Mouse (Mus musculus) bone marrow, adult 2 months (tissue): ENCODE results near the gene Col8a2.

Source experiments
- CTCF ChIP-seq: fragments of 200-500 bp; IDR thresholded peaks from 2 replicates; pipeline ENCODE4 v1.5.1; 2011; ENCODE audit warnings: low read length, control low read depth; ENCODE audit not compliant: control insufficient read depth, insufficient read depth
- POLR2A ChIP-seq: fragments of 200-500 bp; IDR thresholded peaks from 2 replicates; pipeline ENCODE4 v1.6.1; 2011; ENCODE audit warnings: low read depth, mild to moderate bottlenecking, control low read depth, low read length, borderline replicate concordance; ENCODE audit not compliant: control insufficient read depth

GRCm38 (mm10) chr4:126305428-126305827, 18.8 kb downstream of the Col8a2 start:
- TF ChIP-seq CTCF, result no peak
- no peak for TF ChIP-seq POLR2A
